In genomic region chr12:46609580-46610311, GRCm38 (mm10) we compare ENCODE assay signal across 9 mouse cellular contexts.
DNase-seq lines count a peak whose midpoint lies in the region.
"Had no signal": no experiment of that assay in that cellular context is flagged by ENCODE, and none has a peak within 500 bp of the region (broad histone marks: within the 10 kb centered on the region; RNA-seq: fewer than 3 reads in every experiment).

No protein-coding gene starts in this region.

- intact Hi-C loops in heart, postnatal 25 days (cut with DNase I) = no loop called here

- peak; percentile 1 for DNase-seq in adrenal gland, postnatal 25 days
- DNase-seq in adrenal gland, postnatal 4 days (ENCODE audit: low spot score in 2 of 2) = no peak
- peak; percentile 4 for DNase-seq in 3134 (ENCODE audit: extremely low read depth, insufficient read length, low spot score)
- peak; percentile 41 to 64 for DNase-seq in cerebellum, postnatal 10 days
- peak; percentile 5 to 14 for DNase-seq in kidney, postnatal 4 days
- no peak for DNase-seq in urinary bladder, adult 2 months (ENCODE audit: low spot score)
- no peak for DNase-seq in urinary bladder, postnatal 25 days (ENCODE audit: low spot score)
- DNase-seq in heart, postnatal 25 days (ENCODE audit: low spot score) = no peak
- DNase-seq: lung, postnatal 36 days had no signal

Comparison
In these comparisons a context has a peak if more than half of its experiments do, and no peak if none do; other contexts are left out.
1. DNase-seq: peak in adrenal gland, postnatal 25 days (single experiment), 3134 (single experiment), cerebellum, postnatal 10 days (2 of 2) and kidney, postnatal 4 days (2 of 2); none in adrenal gland, postnatal 4 days (0 of 2), urinary bladder, adult 2 months (single experiment), urinary bladder, postnatal 25 days (single experiment) and heart, postnatal 25 days (single experiment).